Mouse (Mus musculus) neutrophil, adult 83 days (primary cell): ENCODE results near the gene Mfsd4a. TPM values are rescaled to one million over a fixed set of nuclear protein-coding genes. Genes with fewer than 3 reads are reported as not detected.

ENCODE experiments used
- total RNA-seq, 2 experiments: library from RNA; stranded (reverse); gene quantifications; one replicate each; pipeline ENCODE4 v1.2.4; 2023

Gene Mfsd4a
- total RNA-seq: under 1 TPM in 1 of 2 experiments, not detected in 1; 0.68 TPM

DNA sequence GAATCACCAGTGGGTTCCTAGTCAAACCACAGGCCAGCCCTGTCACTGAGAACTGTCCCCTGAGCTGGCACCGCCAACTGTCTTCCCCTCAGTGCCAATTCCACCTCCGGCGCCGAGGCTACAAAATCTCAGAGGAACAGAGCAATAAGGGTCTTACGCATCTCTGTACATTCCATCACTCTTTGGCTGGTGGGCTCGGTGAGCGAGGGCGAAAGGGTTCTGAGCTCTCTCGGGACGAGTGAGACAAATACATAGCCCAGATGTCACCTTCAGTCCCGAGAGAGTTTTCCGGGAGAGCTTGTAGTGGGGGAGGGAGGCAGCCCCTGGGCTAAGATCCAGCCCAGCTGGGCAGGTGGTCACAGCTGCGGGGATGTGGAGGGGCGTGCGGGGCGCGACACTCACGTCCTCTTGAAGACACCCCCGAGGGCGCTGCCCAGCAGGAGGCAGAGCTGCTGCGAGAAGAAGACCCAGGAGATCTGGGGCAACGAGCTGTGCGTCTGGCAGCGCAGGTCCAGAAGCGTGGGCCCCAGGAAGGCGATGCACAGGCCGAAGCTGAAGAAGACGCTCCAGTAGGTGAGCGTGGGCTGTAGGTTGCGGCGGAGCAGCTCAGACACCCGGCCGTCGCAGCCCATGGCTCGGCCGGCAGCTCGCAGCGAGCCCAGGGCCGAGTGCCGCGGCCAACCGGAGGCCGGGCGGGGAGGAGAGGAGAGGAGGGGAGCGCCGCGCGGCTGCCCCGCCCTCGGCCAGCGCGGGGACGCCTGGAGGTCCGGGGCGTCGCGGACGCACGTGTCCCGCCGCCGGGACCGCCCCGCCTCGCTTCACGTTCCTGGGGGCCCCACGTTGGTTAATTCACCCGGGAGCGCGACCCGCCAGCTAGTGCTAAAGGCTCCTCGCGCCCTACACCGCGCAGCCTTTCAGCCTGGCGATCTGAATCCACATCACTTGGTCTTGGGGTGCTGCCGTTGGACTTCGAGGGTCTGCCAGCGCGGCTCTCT, at the start of gene Mfsd4a:
Gene Mfsd4a (minus strand): TSS at position 802 of the 995 bp plus-strand sequence.

DNA sequence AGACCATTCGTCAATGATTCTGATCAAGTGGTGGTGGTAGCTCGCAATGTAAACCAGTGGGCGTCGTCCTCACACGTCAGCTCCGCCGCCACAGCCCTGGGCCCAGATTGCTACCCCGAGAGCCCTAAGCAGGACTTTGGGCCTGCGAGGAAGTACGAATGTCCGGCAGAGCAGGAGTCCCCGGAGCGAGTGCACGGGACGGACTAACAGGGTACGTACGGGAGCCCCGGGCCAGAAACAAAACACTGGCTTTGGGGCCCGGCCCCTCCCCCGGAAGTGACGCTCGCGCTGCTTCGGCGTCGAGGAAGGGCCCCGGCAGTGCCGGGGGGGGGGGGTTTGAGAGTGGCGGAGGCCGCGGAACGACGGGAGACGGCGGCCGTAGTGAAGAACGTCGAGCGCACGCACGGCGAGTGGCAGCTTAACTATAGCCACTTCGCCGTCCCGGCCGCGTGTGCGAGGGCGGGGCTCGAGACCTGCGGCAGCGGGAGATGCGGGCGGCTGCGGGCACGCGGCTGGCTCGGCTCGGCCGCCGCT, 60.5 kb downstream of the Mfsd4a start, which contains the start of gene Elk4:
Gene Elk4 (plus strand): TSS at position 326 of the 534 bp plus-strand sequence.

Other genes with a start within 250 kb of the Mfsd4a start
- gene Slc41a1, start 240.6 kb downstream of the Mfsd4a start, total RNA-seq: 1 to 10 TPM; 5.0 to 5.4 TPM
- gene Rab29, start 200.8 kb downstream of the Mfsd4a start, total RNA-seq: 10 to 100 TPM; 22.7 to 23.4 TPM
- 10 to 100 TPM; 91.6 to 94.5 TPM for gene Nucks1, start 157.5 kb downstream of the Mfsd4a start, total RNA-seq
- under 1 TPM; 0.13 to 0.37 TPM for gene Slc45a3, start 105.1 kb downstream of the Mfsd4a start, total RNA-seq
- gene Elk4, start 60.5 kb downstream of the Mfsd4a start, total RNA-seq: 10 to 100 TPM; 81.0 to 87.4 TPM
- gene Cdk18, start 71.6 kb upstream of the Mfsd4a start, total RNA-seq: under 1 TPM; 0.39 to 0.49 TPM
- gene Lemd1, start 123.4 kb upstream of the Mfsd4a start, total RNA-seq: not detected
- gene AC124108.1, start 123.4 kb upstream of the Mfsd4a start, total RNA-seq: not detected
- not detected for gene Gm10188, start 161.7 kb upstream of the Mfsd4a start, total RNA-seq
- not detected for gene Klhdc8a, start 230.6 kb upstream of the Mfsd4a start, total RNA-seq
- 10 to 100 TPM; 34.8 to 55.8 TPM for gene Nuak2, start 248.1 kb upstream of the Mfsd4a start, total RNA-seq